Mouse (Mus musculus) liver, postnatal 0 days (tissue): ENCODE data around the gene Fzd4. TPM values are rescaled to one million over a fixed set of nuclear protein-coding genes. Genes with fewer than 3 reads are reported as not detected.
A peak's percentile ranks its signal among the peaks of the same experiment; 100 is the strongest.

Experiments used
- ATAC-seq: fragments of 200-750 bp; cut with Nextera tagmentation; 2 replicates; pipeline ENCODE4 v1.8.0; 2017; ENCODE audit warnings: mild to moderate bottlenecking, moderate library complexity
- DNase-seq: peaks from one replicate; pipeline ENCODE4 v3.0.0-alpha.2; 2016
- H3K27ac ChIP-seq: fragments of 300-500 bp; sonication (generic); 2 replicates; pipeline ENCODE4 v1.5.1; 2014; ENCODE audit warnings: antibody characterized with exemption, moderate library complexity, mild to moderate bottlenecking, low read depth
- H3K27me3 ChIP-seq: fragments of 300-500 bp; sonication (generic); 2 replicates; pipeline ENCODE4 v1.6.1; 2014; ENCODE audit warnings: low read length, control low read depth, mixed read lengths; ENCODE audit not compliant: insufficient read depth
- H3K36me3 ChIP-seq: fragments of 300-500 bp; sonication (generic); replicated peaks from 2 replicates; pipeline ENCODE4 v1.6.1; 2014; ENCODE audit warnings: mild to moderate bottlenecking, control low read depth, low read length, moderate library complexity, mixed read lengths; ENCODE audit not compliant: insufficient read depth
- H3K4me1 ChIP-seq: fragments of 300-500 bp; sonication (generic); 2 replicates; pipeline ENCODE4 v1.6.1; 2014; ENCODE audit warnings: antibody characterized with exemption, mild to moderate bottlenecking, control low read depth; ENCODE audit not compliant: insufficient read depth
- H3K4me2 ChIP-seq: fragments of 300-500 bp; sonication (generic); 2 replicates; pipeline ENCODE4 v1.6.1; 2014; ENCODE audit warnings: low read depth, mild to moderate bottlenecking, low read length, moderate library complexity, mixed read lengths
- H3K4me3 ChIP-seq: fragments of 300-500 bp; sonication (generic); 2 replicates; pipeline ENCODE4 v1.5.1; 2014; ENCODE audit warnings: low read depth, low read length
- H3K9ac ChIP-seq: fragments of 300-500 bp; sonication (generic); replicated peaks from 2 replicates; pipeline ENCODE4 v1.6.1; 2014; ENCODE audit warnings: mild to moderate bottlenecking, moderate library complexity
- H3K9me3 ChIP-seq: fragments of 300-500 bp; sonication (generic); 2 replicates; pipeline ENCODE4 v1.6.1; 2016; ENCODE audit warnings: mild to moderate bottlenecking, control low read depth, low read length, mixed read lengths
- CTCF ChIP-seq: sonication (generic); IDR thresholded peaks from 2 replicates; pipeline ENCODE4 v1.5.1; 2016; ENCODE audit warnings: antibody characterized with exemption, low read depth
- EP300 ChIP-seq: IDR thresholded peaks from 2 replicates; pipeline ENCODE4 v1.6.1; 2016; ENCODE audit warnings: antibody characterized with exemption, low read depth, mild to moderate bottlenecking
- WGBS: fragments of 180-500 bp; shearing (Covaris S2); extraction: QIAGEN DNeasy Blood & Tissue Kit; methylation state at CpG from one replicate; pipeline ENCODE4 v1.1.7; 2014; ENCODE audit not compliant: insufficient replicate concordance; 5-methylcytosine and 5-hydroxymethylcytosine counted together
- polyA plus RNA-seq: library from polyadenylated mRNA; unstranded; fragments of >200 nt; fragmentation: Nextera tagmentation; extraction: Ambion mirVana; gene quantifications from 2 replicates; pipeline ENCODE4 v1.2.1, GENCODE M21; 2015

Gene Fzd4
- polyA plus RNA-seq, 1 experiment from 2014 or later: 4.5 TPM

DNA sequence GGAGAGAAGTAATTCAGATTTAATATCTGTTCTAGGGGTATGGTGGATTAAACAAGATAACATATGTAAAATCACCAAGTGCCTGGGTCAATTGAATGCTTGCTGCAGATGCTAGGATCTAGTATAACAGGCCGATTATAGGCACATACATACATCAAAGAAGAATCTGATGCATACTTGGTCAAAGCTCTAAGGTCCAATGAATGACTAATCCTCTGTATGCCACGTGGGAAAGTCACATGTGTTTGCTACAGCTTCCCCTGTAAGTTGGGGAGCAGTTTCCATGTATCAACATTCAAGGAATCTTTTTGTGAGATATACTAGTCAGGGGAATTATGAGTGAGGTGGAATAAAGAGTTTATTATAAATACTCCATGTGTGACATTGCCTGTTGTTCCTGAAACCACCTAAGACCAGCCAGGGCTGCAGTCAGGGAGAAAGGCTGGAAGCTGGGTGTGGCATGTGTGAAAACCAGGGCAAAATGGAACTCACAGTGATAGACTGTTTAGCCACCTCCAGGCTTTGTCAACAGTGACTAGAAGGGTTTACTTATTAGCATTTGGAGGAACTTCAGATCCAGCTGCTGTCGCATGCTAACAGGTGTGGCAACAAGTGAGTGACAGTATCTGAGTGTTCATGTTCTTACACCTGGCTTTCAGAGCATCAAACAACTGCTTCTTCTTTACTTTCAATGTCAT is 6.2 kb upstream of the Fzd4 start:
- WGBS: 56% methylated on average over 3 of the region's 3 CpGs
- no peaks in the 10 kb centered on the region for H3K9me3 ChIP-seq
- H3K4me2 ChIP-seq: no peak overlapping the region
- DNase-seq (no peak), ATAC-seq (peak; percentile 69)
- H3K27me3 ChIP-seq: no peaks in the 10 kb centered on the region
- no peak overlapping the region for H3K27ac ChIP-seq
- no peaks in the 10 kb centered on the region for H3K36me3 ChIP-seq
- H3K9ac ChIP-seq: no peak overlapping the region
- no peak overlapping the region for H3K4me3 ChIP-seq
- no peak for TF ChIP-seq CTCF
- no peak for TF ChIP-seq EP300
- H3K4me1 ChIP-seq: peaks cover 9% of the 10 kb centered on the region; the same call in 1 of the 2 replicates

DNA sequence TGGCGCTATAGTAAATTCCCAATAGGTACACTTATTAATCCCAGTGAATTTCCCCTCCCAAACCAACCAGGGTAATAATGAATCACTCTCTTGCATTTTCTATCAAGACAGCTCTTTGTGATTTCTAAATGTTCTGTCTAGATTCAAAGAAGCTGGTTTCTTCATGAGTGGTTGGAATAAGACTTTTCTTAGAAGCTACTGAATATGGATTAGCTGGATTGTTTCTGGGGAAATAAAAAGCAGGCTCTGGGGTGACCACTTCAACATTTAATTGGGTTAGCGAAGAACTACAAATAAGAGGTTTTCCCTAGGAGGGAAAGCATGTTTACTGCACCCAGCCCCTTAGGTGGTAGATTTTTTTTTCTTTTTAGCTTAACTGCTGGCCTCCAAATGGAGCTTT is 3.4 kb upstream of the Fzd4 start:
- no peaks in the 10 kb centered on the region for H3K9me3 ChIP-seq
- DNase-seq: no peak
- WGBS: 73% methylated on average over 2 of the region's 2 CpGs

DNA sequence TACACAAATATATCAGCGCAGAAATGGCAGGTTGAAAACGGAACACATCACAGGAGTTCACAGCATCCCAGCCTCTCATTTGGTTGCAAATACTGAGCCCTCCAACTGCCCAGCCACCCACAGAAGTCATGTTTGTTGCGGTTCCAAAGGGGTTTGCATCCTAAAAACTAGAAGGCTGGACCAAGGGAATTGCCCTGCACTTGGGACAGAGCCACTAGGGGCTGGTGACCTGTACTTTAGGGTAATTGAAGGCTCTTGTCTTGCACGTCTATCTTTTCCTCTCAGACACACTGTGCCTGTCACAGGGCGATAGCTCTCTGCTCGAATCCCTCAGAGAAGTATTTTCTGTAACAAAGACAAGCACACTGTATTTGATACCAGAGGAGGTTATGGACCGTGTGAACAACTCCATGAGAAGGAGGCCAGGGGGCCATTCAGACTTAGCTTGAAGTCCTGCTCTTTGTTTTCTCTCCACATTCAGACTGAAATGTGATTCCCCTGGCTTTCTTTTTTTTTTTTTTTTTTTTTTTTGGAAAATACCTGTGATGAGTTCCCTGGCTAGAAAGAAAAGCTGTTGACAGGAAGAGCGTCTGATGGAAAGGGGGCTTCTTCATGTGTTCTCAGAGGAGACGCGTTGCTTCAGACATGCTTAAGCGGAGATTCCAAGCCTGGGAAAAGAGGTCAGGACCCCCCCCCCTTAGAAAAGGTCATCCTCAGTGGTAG is 2.9 kb upstream of the Fzd4 start:
- Histone ChIP-seq H3K36me3 (no peaks in the 10 kb centered on the region), H3K27me3 (peaks cover 5% of the 10 kb centered on the region), H3K4me1 (peaks cover 13% of the 10 kb centered on the region; the same call in 1 of the 2 replicates), H3K9me3 (no peaks in the 10 kb centered on the region), H3K27ac (peak overlapping the region; percentile 40; the same call in 1 of the 2 replicates), H3K4me2 (no peak overlapping the region), H3K9ac (no peak overlapping the region), H3K4me3 (no peak overlapping the region)
- no peak for TF ChIP-seq EP300
- no peak for DNase-seq
- WGBS: 60% methylated on average over 11 of the region's 11 CpGs
- ATAC-seq: no peak

More for the DNA sequence above, 3.4 kb upstream of the Fzd4 start:
- no peak for ATAC-seq
- H3K36me3 ChIP-seq: no peaks in the 10 kb centered on the region
- H3K27ac ChIP-seq: no peak overlapping the region
- TF ChIP-seq CTCF (no peak), EP300 (no peak)
- no peak overlapping the region for H3K4me2 ChIP-seq
- H3K9ac ChIP-seq: no peak overlapping the region
- peaks cover 5% of the 10 kb centered on the region for H3K27me3 ChIP-seq
- H3K4me1 ChIP-seq: peaks cover 13% of the 10 kb centered on the region; the same call in 1 of the 2 replicates
- no peak overlapping the region for H3K4me3 ChIP-seq

DNA sequence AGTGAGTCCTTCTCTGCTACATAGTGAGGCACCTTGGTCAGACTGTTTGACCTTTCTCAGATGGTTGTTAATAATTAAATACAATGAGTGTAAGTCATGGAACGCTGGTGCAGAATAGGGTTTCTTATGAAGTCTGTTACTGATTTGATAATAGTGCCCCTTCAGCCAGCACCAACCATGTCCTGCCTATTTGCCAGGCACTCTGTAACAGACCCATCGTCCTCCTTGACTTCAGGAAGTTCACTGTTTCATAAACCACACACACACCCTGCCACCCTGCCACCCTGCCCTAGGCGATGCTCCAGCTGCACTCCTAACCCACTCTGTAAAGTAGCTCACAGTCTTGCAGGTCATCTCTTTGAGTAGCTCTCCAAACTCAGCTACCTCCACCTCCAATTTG is 2.2 kb upstream of the Fzd4 start:
- Histone ChIP-seq H3K36me3 (no peaks in the 10 kb centered on the region), H3K4me3 (no peak overlapping the region), H3K27me3 (peaks cover 5% of the 10 kb centered on the region), H3K4me2 (no peak overlapping the region), H3K27ac (no peak overlapping the region; the same call in 1 of the 2 replicates), H3K9me3 (no peaks in the 10 kb centered on the region), H3K4me1 (peaks cover 13% of the 10 kb centered on the region; the same call in 1 of the 2 replicates), H3K9ac (no peak overlapping the region)
- TF ChIP-seq CTCF: no peak
- TF ChIP-seq EP300: no peak
- DNase-seq (no peak), ATAC-seq (no peak)
- WGBS: 35% methylated on average over 3 of the region's 3 CpGs

DNA sequence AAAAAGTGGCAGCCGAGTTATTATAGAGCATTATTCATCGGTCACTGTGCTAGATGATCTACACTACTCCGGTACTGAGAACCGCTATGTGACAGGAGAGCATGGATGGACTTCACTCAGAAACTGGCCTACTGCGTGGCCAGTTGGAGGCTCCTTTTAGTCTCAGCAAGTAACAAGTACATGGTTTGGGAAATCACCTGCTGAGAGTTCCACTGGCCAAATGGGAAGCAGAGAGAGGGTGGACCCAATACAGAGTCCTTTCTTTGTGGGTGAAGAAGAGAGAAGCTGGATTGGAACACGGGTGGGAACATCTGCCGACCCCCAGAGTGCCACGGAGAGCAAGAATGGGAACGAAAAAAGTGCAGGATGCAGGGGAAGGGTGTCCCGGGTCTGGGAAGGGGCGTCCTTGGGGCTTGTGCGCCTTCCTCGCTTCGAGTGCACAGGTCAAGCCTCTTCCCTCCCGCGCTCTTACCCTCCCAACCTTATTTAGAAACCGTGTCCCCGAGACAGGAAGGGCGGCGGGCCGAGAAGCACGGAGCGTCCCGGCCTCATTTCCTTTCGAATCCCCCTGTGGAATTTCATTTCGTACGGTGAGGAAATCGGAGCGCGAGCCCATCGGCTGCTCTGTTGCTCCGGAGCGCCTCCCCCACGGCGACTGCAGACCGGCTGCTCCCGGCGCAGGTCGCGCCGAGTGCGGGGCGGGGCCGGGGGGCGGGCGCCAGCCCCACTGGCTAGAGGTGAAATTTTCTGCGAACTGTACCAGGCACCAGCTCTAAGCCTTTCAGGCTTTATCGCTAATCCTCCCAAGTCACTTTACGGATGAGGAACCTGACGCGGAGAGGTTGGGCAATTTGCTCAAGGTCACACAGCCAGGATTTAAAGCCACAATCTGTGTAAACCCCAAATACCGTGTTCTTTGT is 842 bp upstream of the Fzd4 start:
- no peaks in the 10 kb centered on the region for H3K9me3 ChIP-seq
- 5% methylated on average over 52 of the region's 52 CpGs for WGBS

More for the DNA sequence above, 842 bp upstream of the Fzd4 start:
- Histone ChIP-seq H3K4me1 (peaks cover 10% of the 10 kb centered on the region), H3K36me3 (no peaks in the 10 kb centered on the region), H3K27ac (peak overlapping the region; percentile 92), H3K4me2 (peak overlapping the region; percentile 95), H3K27me3 (peaks cover 5% of the 10 kb centered on the region), H3K9ac (peak overlapping the region; percentile 84), H3K4me3 (peak overlapping the region; percentile 75)
- TF ChIP-seq EP300 (peak; percentile 49; the same call in 1 of the 2 replicates), CTCF (no peak)
- DNase-seq (peak; percentile 77), ATAC-seq (peak; percentile 83)
